Comparison of ENCODE assay signal across 7 mouse cellular contexts in genomic region chr11:23497718-23498509, GRCm38 (mm10). TPM values are rescaled to one million over a fixed set of nuclear protein-coding genes. Genes with fewer than 3 reads are reported as not detected.
A peak's percentile ranks its signal among the peaks of the same experiment; 100 is the strongest.
DNase-seq lines count a peak whose midpoint lies in the region; ATAC-seq lines count a peak whose summit lies in the region.

TSS of gene Ahsa2 (minus strand) at chr11:23498030.

- WGBS in intestine, embryonic 16.5 days = under 1% methylated on average over 64 of the region's 66 CpGs
- WGBS in midbrain, embryonic 11.5 days = under 1% methylated on average over 59 of the region's 66 CpGs

- peak within 1 kb of the TSS; percentile 80 for H3K4me2 ChIP-seq in intestine, embryonic 16.5 days (ENCODE audit: low read depth, low read length)
- peak within 1 kb of the TSS; percentile 74 for H3K4me2 ChIP-seq in midbrain, embryonic 11.5 days

- DNase-seq in adrenal gland, adult 18-20 months (ENCODE audit: low spot score in 2 of 2) = peak; percentile 98 to 99
- DNase-seq in embryo, embryonic 11 days = peak; percentile 98
- DNase-seq in gastrocnemius, postnatal 36 days = peak; percentile 96 to 97
- peak; percentile 91 to 92 for DNase-seq in left cerebral cortex, postnatal 36 days (ENCODE audit: low spot score in 2 of 2)
- DNase-seq in midbrain, embryonic 11.5 days (ENCODE audit: low spot score, missing footprints) = peak; percentile 100
- peak; percentile 95 for DNase-seq in skeletal muscle tissue, adult 2 months (ENCODE audit: low read depth, low spot score)

- H3K9ac ChIP-seq in intestine, embryonic 16.5 days (ENCODE audit: low read depth, low read length) = peak within 1 kb of the TSS; percentile 94
- H3K9ac ChIP-seq in midbrain, embryonic 11.5 days (ENCODE audit: low read length) = peak within 1 kb of the TSS; percentile 91

- H3K27me3 ChIP-seq in intestine, embryonic 16.5 days (replicated peaks; ENCODE audit: control insufficient read depth, insufficient read depth, low read length) = no peaks in the 10 kb centered on the region
- H3K27me3 ChIP-seq in midbrain, embryonic 11.5 days (ENCODE audit: control insufficient read depth, insufficient read depth, low read length) = no peaks in the 10 kb centered on the region

- H3K27ac ChIP-seq in intestine, embryonic 16.5 days (ENCODE audit: low read length) = peak within 1 kb of the TSS; percentile 96
- peak within 1 kb of the TSS; percentile 94 for H3K27ac ChIP-seq in midbrain, embryonic 11.5 days (ENCODE audit: low read depth, low read length)

- no peaks in the 10 kb centered on the region for H3K36me3 ChIP-seq in intestine, embryonic 16.5 days (ENCODE audit: control insufficient read depth, insufficient read depth, low read length)
- peaks cover 14% of the 10 kb centered on the region for H3K36me3 ChIP-seq in midbrain, embryonic 11.5 days (ENCODE audit: control insufficient read depth, insufficient read depth, low read length)

- peaks cover 15% of the 10 kb centered on the region for H3K4me1 ChIP-seq in intestine, embryonic 16.5 days (ENCODE audit: control insufficient read depth, insufficient read depth, low read length)
- H3K4me1 ChIP-seq in midbrain, embryonic 11.5 days (ENCODE audit: control insufficient read depth, insufficient read depth, low read length) = peaks cover 21% of the 10 kb centered on the region

- intact Hi-C loops in gastrocnemius, postnatal 36 days (cut with DNase I) = loop anchor here (5.0 kb wide), 1 partner anchor 69 kb away; no protein-coding TSS in a partner anchor
- intact Hi-C loops in left cerebral cortex, postnatal 36 days (cut with DNase I) = loop anchor here (5.0 to 10.0 kb wide), 2 partner anchors 69 to 127 kb away; no protein-coding TSS in a partner anchor

- H3K4me3 ChIP-seq in intestine, embryonic 16.5 days (ENCODE audit: low read length) = peak within 1 kb of the TSS; percentile 82
- peak within 1 kb of the TSS; percentile 79 for H3K4me3 ChIP-seq in midbrain, embryonic 11.5 days (ENCODE audit: low read depth, low read length)

- peak; percentile 96 for ATAC-seq in intestine, embryonic 16.5 days
- peak; percentile 94 for ATAC-seq in midbrain, embryonic 11.5 days (ENCODE audit: low FRiP score)

- H3K9me3 ChIP-seq in intestine, embryonic 16.5 days (ENCODE audit: control insufficient read depth, low read length) = no peaks in the 10 kb centered on the region
- no peaks in the 10 kb centered on the region for H3K9me3 ChIP-seq in midbrain, embryonic 11.5 days (ENCODE audit: control insufficient read depth, low read length)

RNA-seq across cellular contexts. Expression of gene Ahsa2, which starts in this region (rescaled TPM):
- 100 to 1,000 TPM; 130 to 183 TPM for total RNA-seq in adrenal gland, adult 18-20 months (2021)
- 10 to 100 TPM; 36.2 to 39.3 TPM for total RNA-seq in gastrocnemius, postnatal 36 days (2021)
- polyA plus RNA-seq in intestine, embryonic 16.5 days (2015; fragmentation: Nextera tagmentation; extraction: Ambion mirVana) = 53.1 and 54.4 TPM in 2 replicates
- total RNA-seq in left cerebral cortex, postnatal 36 days (2021) = 10 to 100 TPM; 37.9 to 45.3 TPM
- 171 and 184 TPM in 2 replicates for polyA plus RNA-seq in midbrain, embryonic 11.5 days (2014; fragmentation: Nextera tagmentation; extraction: Ambion mirVana)

Comparison
In these comparisons a context has a peak if more than half of its experiments do, and no peak if none do; other contexts are left out.
1. Peak in every context shown above with its lines: DNase-seq, ATAC-seq, H3K4me3 ChIP-seq and H3K27ac ChIP-seq.